Mouse (Mus musculus) lung, postnatal 36 days (tissue): ENCODE results near the gene Zmynd11.

ENCODE experiments used
- DNase-seq: peaks from one replicate; pipeline ENCODE4 v3.0.0; 2022; ENCODE audit warnings: mixed read lengths

Gene Zmynd11

GRCm38 (mm10) chr13:9712971-9713370 is 52.2 kb downstream of the Zmynd11 start:
- DNase-seq = no peak

- DNase-seq = no peak
Measured at GRCm38 (mm10) chr13:9712409-9712808, 52.7 kb downstream of the Zmynd11 start.

GRCm38 (mm10) chr13:9708433-9709240 is 56.5 kb downstream of the Zmynd11 start:
- no peak for DNase-seq

- DNase-seq = peak; percentile 21
Measured at GRCm38 (mm10) chr13:9706720-9707119, 58.4 kb downstream of the Zmynd11 start.

GRCm38 (mm10) chr13:9702615-9703235 is 62.4 kb downstream of the Zmynd11 start:
- DNase-seq = no peak

GRCm38 (mm10) chr13:9697340-9697739 is 67.8 kb downstream of the Zmynd11 start:
- no peak for DNase-seq

GRCm38 (mm10) chr13:9695809-9696208 is 69.3 kb downstream of the Zmynd11 start:
- peak; percentile 68 for DNase-seq

GRCm38 (mm10) chr13:9695403-9695802 is 69.7 kb downstream of the Zmynd11 start:
- no peak for DNase-seq

- DNase-seq = no peak
Measured at GRCm38 (mm10) chr13:9694651-9695050, 70.5 kb downstream of the Zmynd11 start.

GRCm38 (mm10) chr13:9692876-9693275 is 72.3 kb downstream of the Zmynd11 start:
- no peak for DNase-seq

GRCm38 (mm10) chr13:9689366-9689765 is 75.8 kb downstream of the Zmynd11 start:
- no peak for DNase-seq

GRCm38 (mm10) chr13:9686765-9687164 is 78.4 kb downstream of the Zmynd11 start:
- DNase-seq = no peak

GRCm38 (mm10) chr13:9686261-9686660 is 78.9 kb downstream of the Zmynd11 start:
- no peak for DNase-seq

GRCm38 (mm10) chr13:9684153-9684923 is 80.8 kb downstream of the Zmynd11 start:
- DNase-seq = no peak

- DNase-seq = no peak
Measured at GRCm38 (mm10) chr13:9683280-9683679, 81.8 kb downstream of the Zmynd11 start.

- DNase-seq = no peak
Measured at GRCm38 (mm10) chr13:9681492-9681891, 83.6 kb downstream of the Zmynd11 start.

- no peak for DNase-seq
Measured at GRCm38 (mm10) chr13:9674126-9674525, 91.0 kb downstream of the Zmynd11 start.

GRCm38 (mm10) chr13:9669246-9669645 is 95.9 kb downstream of the Zmynd11 start:
- DNase-seq = no peak

- DNase-seq = no peak
Measured at GRCm38 (mm10) chr13:9667954-9668496, 97.1 kb downstream of the Zmynd11 start.

- no peak for DNase-seq
Measured at GRCm38 (mm10) chr13:9663593-9663992, 101.5 kb downstream of the Zmynd11 start.

- DNase-seq = no peak
Measured at GRCm38 (mm10) chr13:9660711-9661110, 104.4 kb downstream of the Zmynd11 start.

GRCm38 (mm10) chr13:9656613-9657012 is 108.5 kb downstream of the Zmynd11 start:
- DNase-seq = no peak

- no peak for DNase-seq
Measured at GRCm38 (mm10) chr13:9653018-9653417, 112.1 kb downstream of the Zmynd11 start.
